Mouse (Mus musculus) testis, postnatal 10 days (tissue): ENCODE measurements around the gene Amer1.
A peak's percentile ranks its signal among the peaks of the same experiment; 100 is the strongest.

ENCODE experiments used
- DNase-seq: peaks from one replicate; pipeline ENCODE4 v3.0.0; 2021; ENCODE audit warnings: low spot score

Amer1 gene

DNA sequence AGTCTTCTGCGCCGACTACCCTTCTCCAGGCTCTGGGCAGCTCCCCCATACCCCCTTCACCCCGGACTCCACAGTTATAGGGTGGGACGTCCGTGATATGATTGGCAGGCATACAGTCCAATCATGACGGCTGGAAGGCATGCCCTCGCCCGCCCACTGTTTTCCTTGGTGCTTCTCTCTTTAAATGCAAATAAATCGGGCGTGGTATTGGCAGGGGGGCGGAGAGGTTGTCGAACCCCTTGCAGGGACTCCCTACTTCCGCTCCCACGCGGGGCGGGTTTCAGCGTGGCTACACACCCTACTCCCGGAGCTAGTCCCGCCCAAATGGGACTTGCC is at the start of gene Amer1:
Gene Amer1 (minus strand): TSS at position 97 of the 336 bp plus-strand sequence.
- DNase-seq = peak; percentile 89

- no peak for DNase-seq
These were observed 12.5 kb upstream of the Amer1 start for GRCm38 (mm10) chrX:95457166-95457565.

- peak; percentile 40 for DNase-seq
These were observed 1.2 kb upstream of the Amer1 start for GRCm38 (mm10) chrX:95445866-95446265.

DNA sequence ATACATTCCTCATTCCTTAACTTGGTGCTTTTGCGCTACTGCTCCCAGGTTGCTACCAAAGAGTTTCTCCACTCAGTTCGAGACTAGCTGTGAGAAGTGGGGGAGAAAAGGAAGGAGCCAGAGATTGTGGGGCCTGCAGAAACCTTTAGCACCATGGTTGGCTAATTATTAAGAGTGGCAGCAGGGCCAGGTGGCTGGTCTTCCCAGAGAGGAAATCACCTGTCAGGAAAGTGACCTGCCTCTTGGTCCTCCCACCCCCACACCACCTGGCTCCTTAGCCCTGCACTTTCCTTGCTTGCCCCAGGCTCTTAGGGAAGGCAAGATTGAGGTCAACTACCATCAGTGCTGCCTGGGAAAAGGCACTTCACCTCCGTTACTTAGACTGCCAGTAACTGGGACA is 469 bp upstream of the Amer1 start:
- DNase-seq = no peak

GRCm38 (mm10) chrX:95443898-95444775 is 535 bp downstream of the Amer1 start:
- DNase-seq = peak; percentile 58

DNA sequence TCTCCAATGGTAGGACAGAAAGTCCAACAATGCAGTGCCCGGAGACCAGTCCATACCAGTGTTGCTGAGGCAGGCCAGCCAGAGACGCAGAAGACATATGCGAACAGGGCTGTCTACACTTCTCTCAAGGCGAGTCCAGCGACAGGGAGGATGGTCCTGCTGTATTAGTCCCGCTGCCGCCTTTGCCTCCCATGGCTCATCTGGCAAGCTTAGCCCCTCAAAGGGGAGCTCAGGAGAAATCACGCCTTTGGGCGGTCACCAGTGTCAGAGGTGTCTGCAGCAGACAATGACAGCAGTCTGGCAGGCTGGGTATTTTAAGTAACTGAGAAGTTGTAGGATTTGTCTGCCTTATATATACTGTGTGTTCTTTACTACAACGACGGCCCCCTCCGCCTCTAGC is 1.3 kb downstream of the Amer1 start:
- no peak for DNase-seq

- DNase-seq = no peak
These were observed 2.4 kb downstream of the Amer1 start for GRCm38 (mm10) chrX:95442261-95442660.

DNA sequence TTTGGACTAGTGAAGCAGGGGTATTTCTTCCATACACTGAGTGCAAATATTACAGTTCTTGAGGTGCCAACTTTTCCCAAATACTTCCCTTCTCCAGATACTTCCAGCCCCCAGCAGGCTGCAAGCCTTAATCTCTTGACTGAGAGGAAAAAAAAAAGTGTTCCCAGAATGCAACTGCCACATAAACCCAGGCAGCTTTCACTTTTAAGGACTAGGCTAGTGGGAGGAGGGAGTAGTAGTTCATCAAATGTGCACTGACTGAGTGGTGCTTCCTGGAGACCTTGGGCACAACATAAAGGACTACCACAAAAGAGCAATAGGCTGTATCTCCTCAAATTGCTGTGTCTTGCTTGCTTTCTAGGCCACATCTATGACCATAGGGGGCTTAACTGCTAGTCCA is 3.4 kb downstream of the Amer1 start:
- no peak for DNase-seq

DNA sequence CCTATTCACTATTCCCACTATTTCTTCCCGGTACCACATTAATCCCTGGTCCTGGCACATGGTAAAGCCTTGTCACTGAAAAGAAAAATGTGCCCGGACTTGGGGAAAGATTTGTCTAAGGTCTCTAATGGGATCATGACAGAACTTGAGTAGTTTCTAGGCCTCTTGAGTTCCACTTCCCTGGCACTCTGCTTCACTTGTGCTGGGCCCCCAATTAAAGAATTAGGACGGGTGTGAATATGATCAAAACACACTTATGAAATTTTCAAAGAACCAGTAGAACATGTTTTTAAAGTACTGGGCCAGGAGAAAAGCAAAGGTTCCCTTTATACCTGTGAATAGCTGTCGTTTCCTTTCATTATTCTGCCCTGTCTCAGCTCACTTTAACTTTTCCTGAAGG is 6.2 kb downstream of the Amer1 start:
- no peak for DNase-seq

DNA sequence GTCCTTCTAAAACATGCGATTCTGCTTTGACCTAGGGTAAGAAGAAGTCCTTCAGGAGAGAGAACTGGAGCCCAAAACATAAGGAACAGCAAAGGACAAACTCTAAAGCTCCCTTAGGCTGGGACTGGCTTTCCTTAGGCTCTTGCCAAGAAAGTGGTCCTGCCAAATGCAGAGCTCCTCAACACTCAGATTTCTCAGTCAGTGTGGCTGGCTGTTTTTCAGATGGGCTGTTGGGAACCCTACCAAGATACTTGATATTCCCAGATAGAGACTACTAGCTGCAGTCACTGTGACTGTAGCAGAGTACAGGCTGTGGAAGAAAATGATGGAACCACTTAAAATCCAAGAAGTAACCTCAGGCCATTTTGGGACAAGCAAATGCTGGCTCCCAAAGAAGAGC is 7.4 kb downstream of the Amer1 start:
- no peak for DNase-seq

- DNase-seq = no peak
These were observed 71.6 kb downstream of the Amer1 start for GRCm38 (mm10) chrX:95373101-95373500.
